Mouse (Mus musculus) limb, embryonic 14.5 days (tissue): Measurements from ENCODE around the gene Tcp1. TPM values are rescaled to one million over a fixed set of nuclear protein-coding genes. Genes with fewer than 3 reads are reported as not detected.
"Not testable (repeated sequence)": the region's sequence is repeated elsewhere in the genome, so short reads cannot be mapped to it uniquely, and the experiment has no call there.

ENCODE experiments used
- ATAC-seq: fragments of 200-750 bp; cut with Nextera tagmentation; 2 replicates; pipeline ENCODE4 v1.8.0; 2017; ENCODE audit warnings: low read depth, moderate number of reproducible peaks, moderate TSS enrichment; ENCODE audit not compliant: low FRiP score
- DNase-seq: peaks from one replicate; pipeline ENCODE4 v3.0.0-alpha.2; 2015; ENCODE audit warnings: low spot score
- H3K27ac ChIP-seq: fragments of 300-500 bp; sonication (generic); replicated peaks from 2 replicates; pipeline ENCODE4 v1.5.1; 2014; ENCODE audit warnings: low read depth, mild to moderate bottlenecking, low read length, moderate library complexity, mixed read lengths
- H3K27me3 ChIP-seq: fragments of 300-500 bp; sonication (generic); 2 replicates; pipeline ENCODE4 v1.6.1; 2014; ENCODE audit warnings: low read length, mixed read lengths; ENCODE audit not compliant: control insufficient read depth, insufficient read depth
- H3K36me3 ChIP-seq: fragments of 300-500 bp; sonication (generic); 2 replicates; pipeline ENCODE4 v1.6.1; 2014; ENCODE audit warnings: mild to moderate bottlenecking, low read length, moderate library complexity, mixed read lengths; ENCODE audit not compliant: control insufficient read depth, insufficient read depth
- H3K4me1 ChIP-seq: fragments of 300-500 bp; sonication (generic); 2 replicates; pipeline ENCODE4 v1.6.1; 2014; ENCODE audit warnings: antibody characterized with exemption, low read length, mixed read lengths; ENCODE audit not compliant: control insufficient read depth, insufficient read depth
- H3K4me2 ChIP-seq: fragments of 300-500 bp; sonication (generic); replicated peaks from 2 replicates; pipeline ENCODE4 v1.6.1; 2014; ENCODE audit warnings: low read depth, mild to moderate bottlenecking, low read length, moderate library complexity; ENCODE audit not compliant: severe bottlenecking
- H3K4me3 ChIP-seq: fragments of 300-500 bp; sonication (generic); replicated peaks from 2 replicates; pipeline ENCODE4 v1.5.1; 2014; ENCODE audit warnings: low read length
- H3K9ac ChIP-seq: fragments of 300-500 bp; sonication (generic); 2 replicates; pipeline ENCODE4 v1.6.1; 2014; ENCODE audit warnings: mild to moderate bottlenecking, low read depth, low read length, moderate library complexity; ENCODE audit not compliant: severe bottlenecking
- H3K9me3 ChIP-seq: fragments of 300-500 bp; sonication (generic); 2 replicates; pipeline ENCODE4 v1.6.1; 2016; ENCODE audit warnings: low read length; ENCODE audit not compliant: control insufficient read depth
- POLR2A ChIP-seq: fragments of 200-500 bp; IDR thresholded peaks from 2 replicates; pipeline ENCODE4 v1.8.0; 2012; ENCODE audit warnings: inconsistent platforms, mild to moderate bottlenecking, moderate library complexity, borderline replicate concordance; ENCODE audit not compliant: insufficient read depth, insufficient read length; ENCODE audit errors: extremely low read depth
- WGBS: fragments of 180-500 bp; shearing (Covaris S2); extraction: QIAGEN DNeasy Blood & Tissue Kit; methylation state at CpG from one replicate; pipeline ENCODE4 v1.1.7; 2014; 5-methylcytosine and 5-hydroxymethylcytosine counted together
- polyA plus RNA-seq, 2 experiments: library from polyadenylated mRNA; depleted of rRNA in 1 of 2; stranded (reverse) in 1 of 2; unstranded in 1 of 2; fragments of >200 nt; fragmentation: Nextera tagmentation in 1 of 2; extraction: Ambion mirVana in 1 of 2; gene quantifications; 2 replicates each; pipeline versions ENCODE4 v1.2.1 to v1.2.3; 2012 to 2014

Tcp1 gene
- polyA plus RNA-seq, 2 experiments = 212 to 386 TPM

DNA sequence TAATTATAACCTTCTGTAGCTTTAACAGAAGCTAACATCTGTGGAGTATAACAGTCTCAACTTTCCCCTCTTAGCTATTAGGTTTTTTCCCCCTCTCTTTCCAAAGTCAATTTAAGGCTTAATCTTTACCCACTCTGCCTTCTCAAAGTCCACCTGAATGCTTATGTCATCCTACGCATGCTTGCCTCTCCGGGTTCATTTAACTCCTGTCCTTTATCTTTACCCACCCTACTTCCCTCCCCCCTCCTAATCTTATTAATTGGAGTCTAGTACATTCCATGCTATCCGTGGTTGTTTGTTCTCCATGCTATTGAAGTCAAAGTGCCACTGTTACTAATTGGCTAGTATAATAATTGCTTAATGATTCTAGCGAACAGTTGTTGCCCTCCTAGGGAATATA, 20.2 kb downstream of the Tcp1 start:
- no peak for TF ChIP-seq POLR2A
- H3K4me2 ChIP-seq = no peak overlapping the region
- H3K4me1 ChIP-seq = 0 out of 2 replicates have a peak, but pooled peaks cover 3% of the 10 kb centered on the region
- ATAC-seq (no peak), DNase-seq (no peak)
- no peaks in the 10 kb centered on the region for H3K36me3 ChIP-seq
- no peaks in the 10 kb centered on the region for H3K27me3 ChIP-seq
- WGBS = 51% methylated on average over 4 of the region's 4 CpGs
- no peak overlapping the region for H3K9ac ChIP-seq
- no peak overlapping the region for H3K4me3 ChIP-seq
- no peak overlapping the region for H3K27ac ChIP-seq
- no peaks in the 10 kb centered on the region for H3K9me3 ChIP-seq

- Histone ChIP-seq H3K4me2 (no peak overlapping the region), H3K9me3 (no peaks in the 10 kb centered on the region), H3K36me3 (peaks cover 2% of the 10 kb centered on the region; the same call in 1 of the 2 replicates), H3K27me3 (no peaks in the 10 kb centered on the region), H3K4me1 (0 out of 2 replicates have a peak, but pooled peaks cover 3% of the 10 kb centered on the region), H3K4me3 (no peak overlapping the region), H3K27ac (no peak overlapping the region), H3K9ac (no peak overlapping the region)
- WGBS = 77% methylated on average over 2 of the region's 2 CpGs
- no peak for ATAC-seq
- no peak for TF ChIP-seq POLR2A
- DNase-seq = no peak
Measured at GRCm38 (mm10) chr17:12937412-12937970, 22.0 kb downstream of the Tcp1 start.

DNA sequence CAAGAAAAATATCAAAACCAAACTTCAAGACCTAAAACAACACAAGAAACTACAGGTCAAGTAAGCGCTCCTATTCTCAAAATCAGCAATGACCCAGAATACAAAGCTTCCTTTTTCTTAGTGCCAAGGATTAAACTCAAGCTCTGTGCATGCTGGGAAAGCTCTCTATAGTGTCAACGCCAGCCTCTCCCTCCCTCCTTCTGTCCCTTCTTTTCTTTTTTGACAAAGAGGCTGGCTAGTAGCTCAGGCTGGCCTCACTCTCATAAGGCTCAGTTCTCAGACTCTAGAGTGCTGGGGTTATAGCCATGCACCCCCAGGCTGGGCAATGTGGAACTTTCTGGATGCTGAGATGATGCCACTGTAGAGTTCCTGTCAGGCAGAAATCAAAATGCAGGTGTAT, 22.6 kb downstream of the Tcp1 start:
- H3K27me3 ChIP-seq = no peaks in the 10 kb centered on the region
- ATAC-seq = no peak
- 0 out of 2 replicates have a peak, but pooled peaks cover 3% of the 10 kb centered on the region for H3K4me1 ChIP-seq
- no peaks in the 10 kb centered on the region for H3K9me3 ChIP-seq
- TF ChIP-seq POLR2A = no peak
- no peak overlapping the region for H3K27ac ChIP-seq
- WGBS = 52% methylated on average over 2 of the region's 2 CpGs
- no peak overlapping the region for H3K4me2 ChIP-seq
- no peak overlapping the region for H3K4me3 ChIP-seq
- DNase-seq = no peak
- no peak overlapping the region for H3K9ac ChIP-seq
- peaks cover 7% of the 10 kb centered on the region for H3K36me3 ChIP-seq

GRCm38 (mm10) chr17:12939377-12940148, 24.1 kb downstream of the Tcp1 start:
- peaks cover 18% of the 10 kb centered on the region for H3K36me3 ChIP-seq
- not testable (repeated sequence) for H3K4me1 ChIP-seq, ATAC-seq, H3K9me3 ChIP-seq, H3K27ac ChIP-seq, H3K27me3 ChIP-seq, DNase-seq
- WGBS = 14% methylated on average over 1 of the region's 12 CpGs
- H3K9ac ChIP-seq = peak overlapping the region; percentile 43; the same call in 1 of the 2 replicates
- peak overlapping the region; percentile 57 for H3K4me2 ChIP-seq
- peak overlapping the region; percentile 26; the same call in 1 of the 2 replicates for H3K4me3 ChIP-seq

- Histone ChIP-seq H3K4me1 (0 out of 2 replicates have a peak, but pooled peaks cover 3% of the 10 kb centered on the region), H3K4me2 (peak within 1 kb of the TSS; percentile 57), H3K9me3 (no peaks in the 10 kb centered on the region), H3K9ac (peak within 1 kb of the TSS; percentile 43; the same call in 1 of the 2 replicates), H3K4me3 (peak within 1 kb of the TSS; percentile 26), H3K27me3 (no peaks in the 10 kb centered on the region), H3K36me3 (peaks cover 25% of the 10 kb centered on the region), H3K27ac (peak within 1 kb of the TSS; percentile 40)
- DNase-seq (no peak), ATAC-seq (peak; percentile 59)
- TF ChIP-seq POLR2A = no peak
- WGBS = 12% methylated on average over 21 of the region's 27 CpGs
Measured at GRCm38 (mm10) chr17:12940151-12940805, 24.8 kb downstream of the Tcp1 start, which contains the start of gene Acat3. TSS of gene Acat3 (minus strand) at chr17:12940600.
